Mouse (Mus musculus): Measurements from ENCODE around the gene Ndufa10.
"Not testable (repeated sequence)": the region's sequence is repeated elsewhere in the genome, so short reads cannot be mapped to it uniquely, and the experiment has no call there.

Ndufa10 gene

DNA sequence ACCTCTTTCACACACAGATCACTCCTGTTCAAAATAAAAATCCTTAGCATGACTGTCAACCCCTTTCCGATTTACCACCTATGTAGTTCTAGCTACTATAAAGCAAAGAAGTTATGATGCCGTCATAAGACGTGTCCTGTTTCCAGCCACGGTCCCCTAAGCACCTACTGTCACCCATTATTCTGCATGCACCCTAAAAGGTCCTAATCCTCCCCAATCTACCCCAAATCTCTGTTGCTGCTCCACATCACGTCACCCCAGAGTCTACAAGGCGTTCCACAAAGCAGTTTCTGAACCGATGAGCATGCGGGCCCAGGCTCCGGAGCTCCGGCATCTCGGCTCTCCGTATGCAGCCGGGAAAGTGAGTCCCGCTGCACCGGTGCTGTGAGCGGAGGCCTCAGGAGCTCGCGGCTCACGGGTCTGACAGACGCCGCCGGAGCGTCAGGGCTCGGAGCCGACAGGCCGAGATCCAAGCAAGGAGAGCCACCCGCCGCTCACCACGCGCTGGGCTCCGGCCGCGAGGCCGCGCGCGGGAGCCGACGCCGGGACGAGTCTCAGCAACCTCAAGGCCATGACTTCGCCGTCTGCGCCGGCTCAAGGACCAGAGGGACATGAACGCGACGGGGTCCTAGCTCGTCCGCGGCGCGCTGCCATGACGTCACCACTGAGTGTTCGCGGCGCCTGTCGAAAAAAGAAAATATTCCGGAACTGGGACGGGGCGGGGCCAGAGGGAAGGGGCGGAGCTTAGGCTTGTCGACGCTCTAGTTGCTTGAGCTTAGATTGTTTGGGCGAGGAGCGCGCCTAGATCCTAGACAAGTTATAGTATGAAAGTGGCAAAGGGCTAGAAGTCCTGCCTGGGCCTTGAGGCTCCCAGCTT, at the start of gene Ndufa10:
Gene Ndufa10 (minus strand): TSS at position 696 of the 877 bp plus-strand sequence.
- DNase-seq, result peak; percentile 96

DNA sequence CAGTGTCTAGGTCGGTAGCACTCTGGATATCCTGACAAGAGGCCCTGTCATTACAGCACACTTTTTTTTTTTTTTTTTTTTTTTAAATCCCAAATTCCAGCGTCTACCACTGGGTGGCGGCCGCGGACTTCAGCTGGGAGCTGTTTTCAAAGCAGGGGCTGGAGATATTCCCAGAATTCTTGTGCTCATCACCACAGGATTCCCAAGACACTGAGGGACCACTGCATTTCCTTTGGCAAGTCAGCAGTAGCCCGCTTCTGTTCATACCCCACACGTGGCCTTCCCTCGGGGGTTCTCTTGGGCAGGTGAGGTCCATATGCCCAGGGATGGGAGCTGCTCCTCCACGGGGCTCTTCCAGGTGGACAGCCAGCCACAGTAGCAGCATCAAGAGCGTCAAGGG, 47.7 kb upstream of the Ndufa10 start:
- no peak for DNase-seq

DNA sequence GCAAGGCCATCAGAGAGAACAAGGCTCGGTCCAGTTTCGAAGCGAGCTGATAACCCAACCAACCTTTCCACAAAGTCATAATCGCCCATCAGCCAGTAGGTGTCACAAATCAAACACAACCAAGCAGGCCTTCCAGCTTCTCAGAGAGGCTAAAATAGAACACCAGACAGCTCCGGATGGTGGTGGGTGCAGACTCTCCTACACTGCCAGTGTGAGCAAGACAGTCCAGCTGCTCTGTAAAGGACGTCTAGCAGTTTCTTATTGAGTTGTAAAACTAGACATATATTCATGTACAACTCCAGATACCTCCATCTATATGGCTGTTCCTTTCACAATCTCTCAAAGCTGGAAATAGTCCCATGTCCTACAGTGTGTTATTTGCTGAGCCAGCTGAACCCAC, 45.4 kb upstream of the Ndufa10 start:
- no peak for DNase-seq

DNA sequence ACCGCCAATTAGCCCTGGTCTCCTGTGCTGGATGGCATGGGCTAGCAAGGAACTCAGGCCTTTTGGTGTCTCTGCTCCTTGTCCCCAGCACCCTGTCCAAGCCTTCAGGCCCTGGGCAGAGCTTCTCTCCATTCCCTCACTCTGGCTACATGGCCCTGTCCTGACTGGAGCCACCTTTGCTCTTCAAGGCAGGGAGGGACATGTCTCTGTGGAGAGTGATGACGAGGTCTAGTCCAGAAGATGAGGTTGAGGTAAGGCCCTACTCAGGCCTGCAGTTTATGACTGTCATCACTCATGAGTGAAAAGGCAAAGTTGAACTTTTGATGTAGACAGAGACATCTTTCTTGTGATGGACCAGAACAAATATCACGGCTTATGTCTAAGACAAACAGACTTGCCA, 44.9 kb upstream of the Ndufa10 start, which contains the start of gene Olfr1414:
Gene Olfr1414 (minus strand): TSS at position 101 of the 400 bp plus-strand sequence.
- DNase-seq, result no peak

DNA sequence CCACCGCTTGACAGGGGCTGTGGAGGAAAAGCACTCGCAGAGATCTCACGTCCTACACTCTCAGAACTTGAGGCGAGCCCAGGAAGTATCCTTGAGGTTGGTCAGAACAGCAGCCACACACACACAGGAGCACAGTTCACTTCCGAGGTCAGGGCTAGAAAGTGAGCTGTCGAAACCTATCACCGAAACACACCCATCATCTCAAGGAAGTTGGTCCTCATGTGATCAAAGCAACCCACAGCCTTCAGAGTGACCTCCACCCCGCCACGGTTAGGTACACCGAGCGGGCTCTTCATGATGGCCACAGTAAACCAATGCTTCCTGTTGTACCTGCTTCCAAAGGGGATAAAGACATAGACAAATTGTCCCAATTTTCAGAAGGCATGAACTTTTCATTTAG, 41.7 kb upstream of the Ndufa10 start:
- DNase-seq, result no peak

DNA sequence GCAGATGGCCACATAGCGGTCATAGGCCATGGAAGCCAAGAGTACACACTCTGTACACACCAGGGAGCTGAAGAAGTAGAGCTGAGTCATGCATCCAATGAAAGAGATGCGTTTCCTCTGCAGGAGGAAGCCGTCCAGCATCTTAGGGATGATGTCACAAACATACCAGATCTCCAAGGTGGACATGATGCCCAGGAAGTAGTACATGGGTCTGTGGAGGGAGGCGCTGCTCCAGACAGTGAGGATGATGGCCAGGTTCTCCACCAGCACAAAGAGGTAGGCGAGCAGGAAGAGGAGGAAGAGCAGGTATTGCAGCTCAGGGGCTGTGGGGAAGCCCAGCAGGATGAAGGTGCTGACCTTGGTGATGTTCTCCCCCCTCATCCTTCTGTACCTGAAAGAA, 38.0 kb upstream of the Ndufa10 start:
- DNase-seq, result not testable (repeated sequence)

DNA sequence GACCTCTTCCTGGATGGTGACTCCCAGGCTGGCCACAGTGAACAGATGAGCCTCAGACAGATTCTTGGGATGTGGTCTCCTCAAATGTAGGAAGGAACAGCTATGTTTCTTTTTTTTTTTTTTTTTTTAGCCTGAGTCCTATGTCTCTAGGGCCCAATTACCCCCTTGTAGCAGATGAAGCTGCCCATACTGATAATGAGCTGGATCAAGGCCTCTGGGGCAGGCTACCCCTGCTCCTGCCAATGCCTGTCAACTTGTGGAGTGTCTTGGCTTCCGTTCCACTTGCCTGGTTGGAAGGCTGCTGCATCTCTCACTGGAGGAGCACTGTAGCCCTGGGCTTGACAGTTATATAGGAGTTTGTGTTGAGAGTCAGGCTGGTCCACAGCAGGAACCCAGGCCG, 22.3 kb upstream of the Ndufa10 start, which contains the start of gene Olfr1415:
Gene Olfr1415 (minus strand): TSS at position 101 of the 400 bp plus-strand sequence.
- no peak for DNase-seq

DNA sequence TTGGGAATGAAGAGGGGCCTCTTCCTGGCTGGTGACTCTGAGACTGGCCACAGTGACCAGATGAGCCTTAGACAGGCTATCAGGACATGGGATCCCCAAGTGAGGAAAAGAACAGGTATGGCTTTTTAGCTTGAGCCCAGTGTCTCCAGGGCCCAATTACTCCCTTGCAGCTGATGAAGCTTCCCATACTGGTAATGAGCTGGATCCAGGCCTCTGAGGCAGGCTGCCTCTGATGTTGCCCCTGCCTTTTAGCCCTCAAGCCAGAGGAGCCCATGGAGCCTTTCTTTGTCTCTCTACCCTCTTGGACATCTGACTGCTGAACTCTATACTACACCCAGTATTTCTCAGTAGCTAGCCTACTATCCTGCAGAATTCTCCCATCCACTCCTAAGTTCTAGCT, 11.4 kb upstream of the Ndufa10 start, which contains the start of gene Olfr1416:
Gene Olfr1416 (minus strand): TSS at position 101 of the 400 bp plus-strand sequence.
- no peak for DNase-seq

DNA sequence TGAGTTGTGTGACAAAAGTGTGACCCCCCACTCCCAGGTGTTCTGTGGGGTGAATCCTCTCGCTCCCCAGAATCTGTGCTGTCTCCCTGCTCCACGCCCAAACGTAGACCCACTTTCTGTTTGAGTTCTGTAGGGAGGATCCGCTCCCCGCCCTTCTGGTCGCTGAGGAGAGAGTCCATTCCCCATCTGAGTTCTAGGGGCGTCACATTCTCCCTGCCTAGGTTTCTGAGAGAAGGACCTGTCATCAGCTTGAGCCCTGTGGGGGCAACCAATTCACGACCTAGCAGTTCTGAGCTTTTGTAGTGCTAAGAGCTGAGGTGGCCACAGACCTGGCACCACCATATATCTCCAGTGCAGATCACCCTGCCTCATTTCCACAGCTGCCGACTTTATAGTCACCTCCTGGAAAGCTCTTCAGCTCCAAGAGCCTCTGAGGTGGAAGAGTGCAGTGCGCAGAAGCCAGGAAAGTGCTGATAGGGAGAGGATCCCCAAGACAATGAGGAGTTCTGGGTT, 462 bp upstream of the Ndufa10 start:
- DNase-seq, result no peak

DNA sequence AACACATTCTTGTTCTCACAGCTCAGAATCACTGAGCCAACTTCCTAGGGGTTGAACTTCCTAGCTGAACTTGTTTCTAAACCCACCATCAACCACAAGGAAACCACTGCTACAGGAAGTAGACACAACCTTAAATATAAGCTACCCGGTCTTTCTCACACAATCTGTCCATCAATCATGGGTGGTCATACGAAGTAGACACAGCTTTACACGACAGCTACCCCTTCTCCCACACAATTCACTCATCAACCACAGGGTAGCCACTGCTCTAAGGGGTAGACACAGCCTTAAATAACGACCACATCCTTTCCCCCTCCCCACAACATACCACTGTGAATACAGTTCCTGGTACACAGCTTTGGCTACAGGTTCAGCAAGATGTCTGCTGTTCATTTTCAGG, 4.8 kb downstream of the Ndufa10 start:
- DNase-seq, result peak; percentile 5

DNA sequence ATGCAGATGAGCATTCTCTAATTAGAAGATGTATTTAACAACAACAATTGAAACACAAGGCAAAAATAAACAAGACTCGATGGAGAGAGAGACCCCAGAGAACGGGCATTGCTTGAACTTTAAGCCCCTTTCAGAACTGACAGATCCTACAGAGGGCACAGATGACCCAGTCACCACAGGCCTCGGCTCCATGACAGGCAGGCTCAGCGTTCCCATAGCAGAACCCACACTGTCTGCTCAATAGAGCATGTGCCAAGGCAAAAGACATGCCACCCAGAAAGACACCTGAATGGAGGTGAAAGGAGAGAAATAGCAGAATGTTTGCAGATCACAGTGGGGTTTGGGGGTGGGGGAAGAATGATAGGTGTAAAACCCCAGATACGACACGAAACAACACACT, 15.2 kb downstream of the Ndufa10 start:
- DNase-seq, result no peak

DNA sequence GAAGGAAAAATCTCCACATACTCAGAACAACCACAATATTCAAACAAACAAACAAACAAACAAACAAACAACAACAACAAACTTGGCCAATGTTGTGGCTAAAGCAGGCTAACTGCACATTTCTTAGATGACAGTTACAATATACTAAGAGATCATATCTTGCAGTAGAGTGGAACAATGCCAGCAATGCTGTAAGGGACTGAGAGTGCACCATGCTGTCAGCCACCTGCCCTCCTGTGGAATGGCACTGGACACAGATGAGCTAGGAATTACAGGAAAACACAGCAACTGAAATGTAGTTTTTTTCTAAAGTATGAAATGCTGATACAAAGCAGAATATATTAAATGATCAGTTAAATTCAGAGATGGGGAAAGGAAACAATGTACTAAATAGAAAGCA, 15.9 kb downstream of the Ndufa10 start:
- no peak for DNase-seq

DNA sequence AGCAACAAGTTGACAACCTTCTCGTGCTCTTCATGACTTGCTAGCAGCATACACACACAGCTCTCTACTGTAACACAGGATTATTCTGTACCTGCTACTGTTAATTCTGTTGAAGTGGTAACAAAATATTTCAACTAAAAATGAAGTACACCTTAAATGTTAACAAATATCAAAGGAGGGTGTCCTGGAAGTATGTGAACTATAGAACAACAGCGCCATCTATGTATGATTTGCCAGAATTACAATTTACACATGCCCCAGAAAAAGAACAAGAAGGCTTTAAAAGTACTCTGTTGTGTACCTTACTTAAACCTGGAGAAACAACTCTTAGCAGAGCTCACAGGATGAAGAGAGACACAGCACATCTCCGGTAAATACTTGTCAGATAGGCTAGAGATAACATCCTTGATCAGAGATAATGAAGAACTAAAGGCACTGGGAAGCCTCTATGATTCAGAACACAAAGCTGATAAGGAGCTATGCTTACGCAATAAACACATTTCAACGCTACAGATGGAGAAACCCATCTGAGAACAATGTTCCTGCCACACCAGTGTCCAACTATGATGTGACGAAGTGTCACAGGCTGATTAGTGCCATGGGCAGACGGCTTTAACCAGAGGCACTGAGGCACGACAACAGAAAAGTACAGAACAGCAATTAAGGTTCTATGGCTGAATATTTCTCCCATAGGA, 19.8 kb downstream of the Ndufa10 start:
- no peak for DNase-seq

DNA sequence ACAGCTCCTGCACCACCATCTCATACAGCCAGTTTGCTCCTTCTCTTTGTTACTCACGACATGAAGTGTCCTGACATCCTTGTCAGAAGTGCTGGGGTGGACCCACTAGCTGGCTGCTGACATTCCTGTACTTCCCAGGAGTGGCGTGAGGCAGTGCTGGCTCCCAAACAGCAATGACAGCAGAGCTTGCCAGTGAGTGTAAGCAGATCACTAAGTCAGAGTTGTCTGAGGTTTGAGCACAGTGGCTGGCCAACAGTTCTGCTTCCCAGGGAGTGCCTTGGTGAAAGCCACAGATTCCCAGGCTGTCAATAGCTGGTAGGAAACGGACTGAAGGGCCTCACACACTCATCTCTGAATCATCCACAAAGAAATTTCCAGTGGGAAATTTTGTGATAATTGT, 25.4 kb downstream of the Ndufa10 start:
- no peak for DNase-seq

DNA sequence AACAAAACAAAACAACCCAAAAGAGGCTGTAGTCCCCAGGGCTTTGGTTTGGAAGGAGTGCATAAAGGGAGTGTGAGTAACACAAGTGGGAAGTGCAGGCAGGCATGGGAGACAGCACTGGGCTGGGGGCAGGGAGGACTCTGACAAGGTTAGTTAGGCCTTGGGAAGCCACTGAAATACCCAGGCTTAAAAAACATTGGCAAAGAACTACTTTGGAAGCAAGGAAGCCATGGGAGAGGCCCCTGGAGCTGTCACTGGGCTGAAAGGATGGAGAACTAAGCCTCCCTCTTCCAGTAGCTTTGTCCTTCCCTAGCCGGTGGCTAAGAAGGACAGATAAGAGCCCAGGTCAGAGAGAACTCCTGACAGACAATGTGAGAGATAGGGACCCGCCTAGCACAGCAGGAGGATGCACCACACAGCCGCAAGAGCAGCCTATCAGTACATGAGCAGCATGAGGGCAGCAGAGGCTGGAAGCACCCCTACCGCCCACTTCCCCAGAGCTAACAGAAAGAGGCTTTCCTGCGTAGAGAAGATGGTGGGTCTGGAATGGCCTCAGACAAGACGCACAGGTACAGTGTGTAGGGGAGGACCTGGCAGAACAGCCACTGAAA, 32.1 kb downstream of the Ndufa10 start:
- no peak for DNase-seq

DNA sequence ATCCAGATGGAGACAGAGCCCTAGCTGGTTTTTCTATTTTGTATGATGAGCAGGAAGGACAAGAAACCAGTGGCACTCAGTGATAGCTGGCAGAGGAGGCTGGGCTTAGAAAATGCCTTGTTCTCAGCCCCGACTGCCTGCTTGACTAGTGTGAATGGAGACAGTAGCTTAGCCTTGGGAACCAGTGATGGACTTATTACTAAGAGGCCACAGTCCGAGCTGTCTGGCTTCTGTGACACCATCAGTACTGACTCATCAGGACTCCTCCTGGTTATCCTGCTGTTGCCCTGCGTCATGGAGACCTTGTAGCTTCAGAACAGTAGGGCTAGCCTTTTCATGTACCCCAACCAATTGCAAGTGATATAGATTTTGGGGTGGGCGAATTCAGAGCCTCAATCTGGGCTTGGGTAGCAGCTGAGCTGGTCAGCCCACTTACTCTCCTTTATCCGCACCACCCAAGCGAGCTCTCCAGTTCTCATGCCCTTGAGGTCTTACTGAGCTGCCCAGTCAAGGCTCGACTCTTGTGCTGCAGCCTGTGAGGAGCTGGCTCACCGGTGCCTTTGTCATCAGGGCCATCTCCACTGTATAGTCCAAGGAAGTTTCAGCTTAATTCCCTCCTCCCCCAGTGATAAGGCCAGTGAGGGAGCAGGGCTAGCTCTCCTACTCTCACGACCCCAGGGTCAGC, 33.5 kb downstream of the Ndufa10 start:
- DNase-seq, result no peak

DNA sequence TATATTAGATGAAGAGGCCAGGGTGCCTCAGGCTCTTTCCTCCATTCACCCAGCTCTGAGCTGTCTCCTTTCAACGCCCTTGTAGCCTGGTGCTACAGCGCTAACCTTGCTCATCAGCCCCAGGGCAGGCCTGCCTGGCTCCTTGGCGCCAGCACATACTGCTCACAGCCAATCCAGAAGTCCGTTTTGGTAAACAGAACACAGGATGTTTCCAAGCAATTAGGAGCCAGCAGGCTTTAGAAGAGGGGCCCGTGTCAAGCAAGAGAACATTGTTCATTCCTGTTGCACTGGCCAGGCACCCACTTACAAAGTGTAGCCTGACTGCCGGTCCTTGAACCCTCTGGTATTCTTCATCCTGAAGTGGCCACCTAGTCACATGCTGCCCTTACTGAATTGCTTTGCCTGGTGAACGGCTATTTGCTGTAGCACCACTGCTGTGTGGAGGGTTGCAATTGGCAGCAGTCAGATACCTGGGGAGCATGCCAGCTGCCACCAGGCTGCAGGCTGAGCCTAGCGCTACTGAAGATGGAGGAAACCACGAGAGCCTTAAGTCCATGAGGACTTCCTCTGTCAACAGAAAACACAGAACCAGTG, 35.9 kb downstream of the Ndufa10 start:
- no peak for DNase-seq

DNA sequence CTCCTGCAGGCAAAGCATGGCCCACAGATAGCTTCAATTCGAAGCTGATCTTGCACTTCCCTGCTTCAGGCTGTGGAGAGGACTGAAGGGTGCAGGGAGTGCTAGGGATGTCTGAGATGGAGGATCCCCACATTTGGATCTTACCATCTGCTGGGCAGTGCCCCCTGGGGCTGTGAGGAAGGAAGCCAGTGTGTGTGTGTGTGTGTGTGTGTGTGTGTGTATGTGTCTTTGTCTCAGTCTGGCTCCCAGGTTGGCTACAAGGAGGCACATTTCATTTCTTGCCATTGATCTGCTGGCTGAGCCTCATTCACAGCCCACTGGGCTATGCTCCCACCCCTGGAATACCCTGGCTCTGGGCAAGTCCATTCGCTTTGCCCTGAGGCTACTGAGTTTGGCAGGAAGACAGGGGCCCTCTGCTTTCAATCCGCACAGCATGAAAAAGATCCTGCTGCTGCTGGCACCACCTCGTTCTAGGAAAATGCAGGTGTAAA, 36.8 kb downstream of the Ndufa10 start:
- DNase-seq, result no peak

DNA sequence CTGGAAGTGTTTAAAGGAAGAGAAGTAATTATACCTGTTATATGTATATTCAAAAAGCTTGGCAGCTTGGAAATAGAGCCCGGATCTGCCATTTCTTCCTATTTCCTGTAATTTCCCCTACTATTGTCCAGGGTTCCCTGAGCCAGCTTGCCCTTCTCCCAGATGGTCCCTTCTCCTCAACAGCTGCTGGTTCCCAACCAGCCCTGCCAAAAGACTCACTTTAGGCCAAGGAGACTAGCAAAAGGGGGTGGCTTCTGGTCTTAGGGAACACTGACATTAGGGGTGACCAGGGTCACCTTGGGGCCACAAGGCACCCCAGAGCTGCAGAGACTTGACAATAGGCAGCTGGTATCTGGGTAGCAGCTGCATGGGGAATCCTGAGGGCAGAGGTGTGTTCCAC, 38.7 kb downstream of the Ndufa10 start:
- DNase-seq, result no peak

DNA sequence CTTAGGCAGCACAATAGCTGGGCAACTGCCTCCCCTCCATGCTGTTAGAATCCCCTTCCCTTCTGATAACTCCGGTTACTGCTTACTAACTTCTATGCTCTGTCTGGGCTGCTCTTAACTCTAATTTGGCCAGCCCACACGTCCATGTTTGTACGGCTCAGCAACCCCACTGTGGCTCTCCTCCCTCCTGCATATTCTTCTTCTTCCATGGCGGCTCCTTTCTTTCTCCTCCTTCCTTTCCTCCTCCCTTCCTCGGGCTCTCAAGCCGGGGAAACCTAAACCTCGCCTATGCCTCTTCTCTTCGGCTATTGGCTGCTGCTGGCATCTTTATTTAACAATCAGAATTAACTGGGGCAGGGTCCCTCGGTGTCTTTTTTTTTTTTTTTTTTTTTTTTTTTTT, 40.9 kb downstream of the Ndufa10 start:
- no peak for DNase-seq

DNA sequence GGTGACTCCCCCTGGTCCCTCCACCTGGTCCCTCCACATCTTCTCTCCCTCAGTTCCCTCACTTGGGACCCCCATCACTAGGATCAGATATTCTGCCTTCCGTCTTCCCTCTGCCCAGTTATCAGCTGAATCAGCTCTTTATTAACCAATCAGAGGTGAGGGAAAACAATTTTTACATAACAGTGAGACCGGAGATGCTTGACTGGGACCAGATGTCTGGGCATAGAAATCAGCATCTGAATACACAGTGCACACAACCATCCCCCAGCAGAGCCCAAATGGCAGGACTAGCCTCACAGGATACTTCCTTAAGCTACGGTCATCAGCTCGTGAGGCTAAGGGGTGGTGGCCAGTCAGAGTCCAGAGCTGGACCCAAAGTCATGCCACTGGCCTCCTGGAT, 41.6 kb downstream of the Ndufa10 start:
- DNase-seq, result no peak

DNA sequence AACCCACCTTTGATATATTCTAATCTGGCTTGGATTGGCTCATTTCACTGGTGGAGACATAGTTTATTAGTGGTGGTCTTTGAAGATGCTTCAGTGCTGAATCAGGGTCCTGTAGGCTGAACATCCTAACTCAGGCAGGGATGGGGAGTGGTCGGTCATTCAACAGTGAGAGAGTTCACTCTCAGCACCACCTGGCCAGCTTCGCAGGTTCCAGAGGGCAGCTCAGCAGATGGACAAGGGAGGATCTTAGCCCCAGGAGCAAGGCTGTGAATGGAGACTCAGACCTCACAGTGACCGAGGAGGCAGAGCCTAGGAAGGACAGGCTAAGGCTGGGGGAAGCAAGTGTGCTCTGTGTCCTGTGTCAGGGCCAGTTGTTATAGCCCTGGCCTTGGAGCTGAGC, 42.2 kb downstream of the Ndufa10 start:
- DNase-seq, result no peak
